Mouse (Mus musculus) forebrain, postnatal 0 days (tissue): ENCODE data around the gene Cept1. TPM values are rescaled to one million over a fixed set of nuclear protein-coding genes. Genes with fewer than 3 reads are reported as not detected.

ENCODE experiments used
- ATAC-seq: fragments of 200-750 bp; cut with Nextera tagmentation; 2 replicates; pipeline ENCODE4 v1.8.0; 2017; ENCODE audit warnings: mild to moderate bottlenecking, moderate library complexity
- DNase-seq: peaks from one replicate; pipeline ENCODE4 v3.0.0-alpha.2; 2015
- H3K27ac ChIP-seq: fragments of 300-500 bp; sonication (generic); 2 replicates; pipeline ENCODE4 v1.5.1; 2014; ENCODE audit warnings: low read depth, mild to moderate bottlenecking, antibody characterized with exemption, low read length, moderate library complexity, mixed read lengths
- H3K27me3 ChIP-seq: fragments of 300-500 bp; sonication (generic); 2 replicates; pipeline ENCODE4 v1.6.1; 2014; ENCODE audit warnings: mild to moderate bottlenecking, low read length, mixed read lengths; ENCODE audit not compliant: insufficient read depth
- H3K36me3 ChIP-seq: fragments of 300-500 bp; sonication (generic); 2 replicates; pipeline ENCODE4 v1.6.1; 2014; ENCODE audit warnings: mild to moderate bottlenecking, moderate library complexity; ENCODE audit not compliant: insufficient read depth
- H3K4me1 ChIP-seq: fragments of 300-500 bp; sonication (generic); 2 replicates; pipeline ENCODE4 v1.6.1; 2014; ENCODE audit warnings: antibody characterized with exemption; ENCODE audit not compliant: insufficient read depth
- H3K4me2 ChIP-seq: fragments of 300-500 bp; sonication (generic); 2 replicates; pipeline ENCODE4 v1.6.1; 2014; ENCODE audit warnings: low read depth, mild to moderate bottlenecking, moderate library complexity
- H3K4me3 ChIP-seq: fragments of 300-500 bp; sonication (generic); 2 replicates; pipeline ENCODE4 v1.5.1; 2014; ENCODE audit warnings: low read depth, low read length, mixed read lengths
- H3K9ac ChIP-seq: fragments of 300-500 bp; sonication (generic); 2 replicates; pipeline ENCODE4 v1.6.1; 2014; ENCODE audit warnings: mild to moderate bottlenecking
- H3K9me3 ChIP-seq: fragments of 300-500 bp; sonication (generic); 2 replicates; pipeline ENCODE4 v1.6.1; 2016; ENCODE audit warnings: low read length
- CTCF ChIP-seq: sonication (generic); IDR thresholded peaks from 2 replicates; pipeline ENCODE4 v1.5.1; 2016; ENCODE audit warnings: antibody characterized with exemption, control low read depth, low read depth
- WGBS: fragments of 180-500 bp; shearing (Covaris S2); extraction: QIAGEN DNeasy Blood & Tissue Kit; methylation state at CpG from one replicate; pipeline ENCODE4 v1.1.7; 2014; 5-methylcytosine and 5-hydroxymethylcytosine counted together
- polyA plus RNA-seq: library from polyadenylated mRNA; unstranded; fragments of >200 nt; fragmentation: Nextera tagmentation; extraction: Ambion mirVana; gene quantifications from 2 replicates; pipeline ENCODE4 v1.2.1, GENCODE M21; 2015
- total RNA-seq: library from RNA; depleted of rRNA; stranded (reverse); fragments of >200 nt; gene quantifications from 2 replicates; pipeline ENCODE4 v1.2.3, GENCODE M21; 2014

The Cept1 gene
- total and polyA plus RNA-seq, 2 experiments from 2014 or later, result 38.0 to 52.3 TPM

GRCm38 (mm10) chr3:106485810-106486209 is 61.8 kb downstream of the Cept1 start:
- Histone ChIP-seq H3K9me3 (no peaks in the 10 kb centered on the region), H3K36me3 (no peaks in the 10 kb centered on the region), H3K4me2 (no peak overlapping the region), H3K27ac (no peak overlapping the region), H3K9ac (no peak overlapping the region), H3K4me3 (no peak overlapping the region), H3K4me1 (0 out of 2 replicates have a peak, but pooled peaks cover 9% of the 10 kb centered on the region), H3K27me3 (no peaks in the 10 kb centered on the region)
- WGBS, result 69% methylated on average over 5 of the region's 5 CpGs
- no peak for TF ChIP-seq CTCF
- DNase-seq (no peak), ATAC-seq (no peak)

GRCm38 (mm10) chr3:106484861-106485260 is 62.7 kb downstream of the Cept1 start:
- 0 out of 2 replicates have a peak, but pooled peaks cover 9% of the 10 kb centered on the region for H3K4me1 ChIP-seq
- DNase-seq (no peak), ATAC-seq (no peak)
- H3K9me3 ChIP-seq, result no peaks in the 10 kb centered on the region
- 90% methylated on average over 3 of the region's 3 CpGs for WGBS
- no peak overlapping the region for H3K9ac ChIP-seq
- H3K4me3 ChIP-seq, result no peak overlapping the region
- no peak overlapping the region for H3K27ac ChIP-seq
- TF ChIP-seq CTCF, result no peak
- no peaks in the 10 kb centered on the region for H3K27me3 ChIP-seq
- no peak overlapping the region for H3K4me2 ChIP-seq
- H3K36me3 ChIP-seq, result no peaks in the 10 kb centered on the region

GRCm38 (mm10) chr3:106483796-106484405 is 63.7 kb downstream of the Cept1 start:
- H3K36me3 ChIP-seq, result no peaks in the 10 kb centered on the region
- ATAC-seq, result no peak
- no peaks in the 10 kb centered on the region for H3K9me3 ChIP-seq
- no peak overlapping the region for H3K9ac ChIP-seq
- no peak for TF ChIP-seq CTCF
- H3K27me3 ChIP-seq, result no peaks in the 10 kb centered on the region
- H3K27ac ChIP-seq, result no peak overlapping the region
- 72% methylated on average over 4 of the region's 4 CpGs for WGBS
- no peak for DNase-seq
- 0 out of 2 replicates have a peak, but pooled peaks cover 9% of the 10 kb centered on the region for H3K4me1 ChIP-seq
- no peak overlapping the region for H3K4me3 ChIP-seq
- no peak overlapping the region for H3K4me2 ChIP-seq

- DNase-seq (no peak), ATAC-seq (0 out of 2 replicates have a peak, but pooled peaks have one; percentile 14)
- no peaks in the 10 kb centered on the region for H3K9me3 ChIP-seq
- WGBS, result 72% methylated on average over 7 of the region's 7 CpGs
- H3K4me3 ChIP-seq, result no peak overlapping the region
- TF ChIP-seq CTCF, result no peak
- H3K27me3 ChIP-seq, result no peaks in the 10 kb centered on the region
- H3K27ac ChIP-seq, result no peak overlapping the region
- no peaks in the 10 kb centered on the region for H3K36me3 ChIP-seq
- H3K9ac ChIP-seq, result no peak overlapping the region
- H3K4me2 ChIP-seq, result no peak overlapping the region
- H3K4me1 ChIP-seq, result 0 out of 2 replicates have a peak, but pooled peaks cover 9% of the 10 kb centered on the region
Measured at GRCm38 (mm10) chr3:106483297-106483696, 64.3 kb downstream of the Cept1 start.

- WGBS, result 3% methylated on average over 40 of the region's 44 CpGs
- Histone ChIP-seq H3K27me3 (no peaks in the 10 kb centered on the region), H3K4me3 (peak within 1 kb of the TSS; percentile 47), H3K27ac (no peak within 1 kb of the TSS), H3K4me1 (0 out of 2 replicates have a peak, but pooled peaks cover 9% of the 10 kb centered on the region), H3K36me3 (no peaks in the 10 kb centered on the region), H3K9me3 (no peaks in the 10 kb centered on the region), H3K9ac (peak within 1 kb of the TSS; percentile 51; the same call in 1 of the 2 replicates), H3K4me2 (peak within 1 kb of the TSS; percentile 97)
- peak; percentile 63 for ATAC-seq
- peak; percentile 6; the same call in 1 of the 2 replicates for TF ChIP-seq CTCF
- DNase-seq, result no peak
Measured at GRCm38 (mm10) chr3:106482281-106483081, 65.1 kb downstream of the Cept1 start, which contains the start of gene Dennd2d. Gene Dennd2d (plus strand): TSS chr3:106482405.

- 93% methylated on average over 1 of the region's 1 CpGs for WGBS
- Histone ChIP-seq H3K27me3 (no peaks in the 10 kb centered on the region), H3K9ac (no peak overlapping the region), H3K9me3 (no peaks in the 10 kb centered on the region), H3K36me3 (no peaks in the 10 kb centered on the region), H3K27ac (no peak overlapping the region), H3K4me2 (no peak overlapping the region), H3K4me1 (no peaks in the 10 kb centered on the region), H3K4me3 (no peak overlapping the region)
- DNase-seq (no peak), ATAC-seq (no peak)
- TF ChIP-seq CTCF, result no peak
Measured at GRCm38 (mm10) chr3:106476863-106477262, 70.7 kb downstream of the Cept1 start.

- no peaks in the 10 kb centered on the region for H3K36me3 ChIP-seq
- no peak for DNase-seq
- H3K9ac ChIP-seq, result no peak overlapping the region
- no peaks in the 10 kb centered on the region for H3K27me3 ChIP-seq
- no peak for ATAC-seq
- no peak for TF ChIP-seq CTCF
- H3K27ac ChIP-seq, result no peak overlapping the region
- H3K4me3 ChIP-seq, result no peak overlapping the region
- H3K4me2 ChIP-seq, result no peak overlapping the region
- WGBS, result 89% methylated on average over 4 of the region's 4 CpGs
- no peaks in the 10 kb centered on the region for H3K4me1 ChIP-seq
- no peaks in the 10 kb centered on the region for H3K9me3 ChIP-seq
Measured at GRCm38 (mm10) chr3:106474210-106474609, 73.4 kb downstream of the Cept1 start.
